Mouse (Mus musculus): Measurements from ENCODE around the gene Pla2g12a.

Pla2g12a gene

GRCm38 (mm10) chr3:129878405-129879021 is at the start of gene Pla2g12a:
Gene Pla2g12a, plus strand, starts transcription at chr3:129878606.
- DNase-seq (ENCODE audit: low read depth, low spot score) = peak; percentile 81

DNA sequence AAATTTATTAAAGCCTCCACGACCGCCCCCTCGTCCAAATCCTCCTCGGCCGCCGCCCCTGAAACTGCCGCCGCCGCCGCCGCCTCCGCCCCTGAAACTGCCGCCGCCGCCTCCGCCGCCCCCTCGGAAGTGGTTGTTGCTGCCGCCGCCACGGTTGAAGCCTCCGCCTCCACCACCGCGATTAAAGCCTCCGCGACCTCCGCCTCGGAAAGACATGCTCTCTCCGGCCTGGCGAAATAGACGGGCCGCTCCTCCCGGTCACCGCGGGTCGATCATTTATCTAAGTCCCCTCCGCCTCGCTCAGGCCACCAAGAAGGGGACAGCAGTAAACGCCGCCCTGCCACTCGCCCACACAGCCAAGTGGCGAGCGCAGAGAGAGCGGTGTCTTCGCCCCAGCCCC is 47.8 kb upstream of the Pla2g12a start:
- DNase-seq (ENCODE audit: low read depth, low spot score) = no peak

DNA sequence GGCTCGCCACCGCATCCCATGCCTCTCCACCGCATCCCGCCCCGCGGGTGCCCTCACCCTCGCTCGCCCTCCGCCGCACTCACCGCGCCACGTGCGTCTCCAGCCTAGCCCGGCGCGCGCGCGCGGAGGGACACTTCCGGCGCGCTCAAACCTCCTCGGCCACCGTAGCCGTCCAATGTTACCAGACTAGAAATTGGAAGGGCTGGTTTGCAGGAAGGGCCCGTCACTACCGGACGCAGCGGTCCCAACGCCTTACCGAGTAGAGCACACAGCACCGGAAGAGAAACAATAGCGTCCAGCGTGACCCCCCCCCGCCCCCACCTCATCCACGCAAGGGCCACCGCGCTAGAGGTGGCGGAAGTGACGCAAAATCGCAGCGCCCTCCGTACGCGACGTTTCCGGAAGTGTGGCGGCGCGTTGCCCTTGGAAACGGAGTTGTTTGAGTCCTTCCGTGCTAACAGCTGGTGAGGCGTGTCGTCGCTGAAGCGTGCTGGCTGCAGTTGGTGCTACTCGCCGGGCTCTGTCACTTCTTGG is 47.3 kb upstream of the Pla2g12a start, which contains the start of gene Gar1:
Gene Gar1 (minus strand): TSS at position 362 of the 534 bp plus-strand sequence.
- peak; percentile 96 for DNase-seq (ENCODE audit: low read depth, low spot score)

DNA sequence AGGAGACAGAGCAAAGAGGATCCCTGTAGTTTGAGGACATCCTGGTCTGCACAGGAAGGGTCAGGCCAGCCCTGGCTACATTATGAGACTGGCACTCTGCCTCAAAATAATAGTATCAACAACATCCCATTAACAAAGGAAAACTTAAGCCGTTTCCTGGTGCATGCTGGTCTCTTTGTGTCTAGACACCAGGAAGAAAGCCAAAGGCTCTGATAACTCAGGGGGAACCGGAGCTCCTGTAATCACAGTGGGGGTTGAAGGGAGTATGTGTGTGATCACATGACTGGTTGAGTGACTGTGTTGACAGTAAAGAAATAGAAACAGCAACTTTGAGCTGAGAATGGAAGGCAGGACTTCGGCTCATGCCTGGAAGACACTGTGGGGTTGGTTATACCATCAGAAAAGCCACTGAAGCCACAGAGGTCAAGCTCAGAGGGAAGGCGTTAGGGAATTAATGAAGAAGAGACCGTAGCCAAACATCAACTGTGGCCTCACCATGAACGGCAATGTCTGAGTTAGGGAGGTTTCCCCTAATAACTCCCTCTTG is 42.9 kb upstream of the Pla2g12a start, which contains the start of gene Cfi:
Gene Cfi (plus strand): TSS at position 497 of the 547 bp plus-strand sequence.
- no peak for DNase-seq (ENCODE audit: low read depth, low spot score)

DNA sequence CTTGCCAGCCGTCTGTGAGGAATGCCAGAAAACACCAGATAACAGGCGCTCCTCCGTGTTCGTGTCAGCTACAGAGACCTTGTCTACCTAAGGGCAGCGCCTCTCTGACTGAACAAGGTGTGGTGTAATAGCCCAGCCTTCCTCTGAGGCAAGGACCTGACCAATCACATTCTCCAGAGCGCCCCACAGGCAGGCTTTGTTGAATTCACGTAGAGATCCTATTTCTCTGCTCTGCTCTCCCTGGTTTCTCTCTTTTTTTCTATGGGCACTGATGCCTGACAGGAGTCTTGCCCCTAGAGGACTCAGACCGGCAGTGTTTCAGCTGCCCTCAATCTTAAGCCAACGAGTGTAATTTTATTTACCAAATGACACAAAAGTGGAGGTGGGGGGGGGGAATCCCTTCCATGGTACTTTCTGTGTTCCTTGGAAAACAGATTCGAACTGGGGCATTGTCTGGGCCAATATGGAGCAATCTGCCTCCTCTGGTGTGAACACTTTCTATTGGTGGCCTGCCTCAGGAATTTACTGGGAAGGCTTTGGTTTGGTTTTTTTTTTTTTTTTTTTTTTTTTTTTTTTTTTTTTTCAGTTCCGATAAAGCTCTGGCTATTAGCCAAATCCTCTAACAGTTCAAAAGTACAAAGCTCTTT is 42.2 kb upstream of the Pla2g12a start:
- no peak for DNase-seq (ENCODE audit: low read depth, low spot score)

GRCm38 (mm10) chr3:129836965-129837364 is 41.4 kb upstream of the Pla2g12a start:
- DNase-seq (ENCODE audit: low read depth, low spot score) = no peak

DNA sequence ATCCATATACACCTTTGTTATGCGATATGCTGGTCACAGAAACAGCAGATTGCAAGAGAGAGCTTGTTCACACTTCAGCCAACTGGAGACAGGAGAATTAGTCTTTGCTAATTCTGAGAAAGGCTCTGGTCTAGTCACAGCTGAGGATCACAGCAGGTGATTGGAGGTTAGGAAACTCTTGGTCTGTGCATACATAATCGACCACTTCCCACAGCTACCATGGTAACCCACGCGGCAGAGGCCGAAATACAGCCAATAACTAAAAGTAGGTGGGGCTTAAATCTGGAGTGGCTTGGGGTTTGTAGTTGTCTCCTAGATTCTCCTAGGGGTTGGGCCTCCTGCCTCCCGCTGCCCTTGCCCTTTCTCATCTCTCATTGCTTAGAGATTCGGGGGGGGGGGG is 40.4 kb upstream of the Pla2g12a start:
- DNase-seq (ENCODE audit: low read depth, low spot score) = no peak

DNA sequence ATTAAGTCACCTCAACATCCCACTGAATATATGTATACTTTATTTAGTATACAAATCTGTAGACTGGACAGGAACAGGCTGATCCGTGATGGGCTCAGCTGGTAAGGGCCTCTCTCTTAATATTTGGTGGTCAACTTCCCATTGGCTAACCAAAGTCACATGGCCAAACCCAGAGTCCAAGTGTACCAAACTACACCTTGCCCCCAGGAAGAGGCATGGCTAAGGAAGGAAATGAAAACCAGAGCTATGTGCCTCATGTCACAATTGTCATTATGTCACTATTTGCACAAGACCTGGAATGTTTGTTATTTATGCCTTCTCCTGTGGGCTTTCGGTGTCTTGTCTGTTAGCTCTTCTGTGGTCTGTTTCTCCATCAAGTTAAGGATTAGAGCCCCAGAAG is 32.5 kb upstream of the Pla2g12a start:
- no peak for DNase-seq (ENCODE audit: low read depth, low spot score)

GRCm38 (mm10) chr3:129846846-129847245 is 31.6 kb upstream of the Pla2g12a start:
- no peak for DNase-seq (ENCODE audit: low read depth, low spot score)

GRCm38 (mm10) chr3:129862592-129862991 is 15.8 kb upstream of the Pla2g12a start:
- DNase-seq (ENCODE audit: low read depth, low spot score) = no peak

GRCm38 (mm10) chr3:129863698-129864097 is 14.7 kb upstream of the Pla2g12a start:
- DNase-seq (ENCODE audit: low read depth, low spot score) = no peak

DNA sequence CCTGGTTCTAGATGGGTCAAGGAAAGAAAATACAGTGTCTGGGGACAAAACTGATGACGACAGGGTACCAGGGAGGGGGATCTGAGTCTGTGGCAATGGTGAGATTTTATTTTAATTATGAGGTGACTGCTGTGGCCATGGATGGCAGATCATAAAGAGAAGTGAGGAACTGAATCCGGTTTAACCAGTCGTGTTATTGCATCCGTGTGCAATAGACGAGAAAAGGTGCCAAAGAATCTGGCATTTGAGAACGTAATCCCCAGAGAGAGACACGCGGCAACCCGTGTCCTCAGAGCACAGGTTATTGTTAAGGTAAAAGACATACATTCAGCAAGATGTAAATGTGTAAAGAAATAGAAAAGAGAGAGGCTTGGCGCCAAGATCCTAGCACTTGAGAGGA is 1.1 kb upstream of the Pla2g12a start:
- no peak for DNase-seq (ENCODE audit: low read depth, low spot score)

DNA sequence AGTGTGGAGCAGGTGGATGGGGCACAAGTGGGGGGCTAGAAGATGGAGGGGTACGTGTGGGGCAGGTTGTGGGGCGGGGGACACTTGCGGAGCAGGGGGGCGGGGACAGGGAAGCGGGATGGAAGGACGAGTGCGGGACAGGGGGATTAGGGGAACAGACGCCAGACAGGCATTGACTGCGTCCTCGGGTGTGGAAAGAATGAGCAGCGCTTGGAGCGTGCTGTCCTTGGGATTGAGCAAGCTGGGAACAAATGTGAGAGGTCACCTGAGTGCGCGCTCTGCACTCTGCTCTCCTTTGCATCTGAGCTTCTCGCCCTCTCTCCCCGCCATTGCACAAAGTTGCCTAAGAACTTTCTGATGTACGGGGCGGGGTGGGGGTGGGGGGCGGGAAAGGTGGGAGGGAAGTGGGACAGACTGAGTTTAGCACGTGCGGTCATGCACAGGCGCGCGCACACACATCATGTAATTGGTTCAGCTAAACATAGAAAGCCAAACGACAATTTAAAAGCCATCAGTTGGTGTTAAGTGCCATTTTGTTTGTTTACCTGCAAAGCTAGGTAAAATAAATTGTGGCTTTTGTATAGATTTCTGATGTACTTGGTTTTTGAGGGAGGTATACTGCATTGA is 838 bp downstream of the Pla2g12a start:
- peak; percentile 34 for DNase-seq (ENCODE audit: low read depth, low spot score)

GRCm38 (mm10) chr3:129879913-129880312 is 1.5 kb downstream of the Pla2g12a start:
- no peak for DNase-seq (ENCODE audit: low read depth, low spot score)

- DNase-seq (ENCODE audit: low read depth, low spot score) = no peak
Measured at GRCm38 (mm10) chr3:129880925-129881593, 2.7 kb downstream of the Pla2g12a start.

GRCm38 (mm10) chr3:129885577-129885976 is 7.2 kb downstream of the Pla2g12a start:
- no peak for DNase-seq (ENCODE audit: low read depth, low spot score)

DNA sequence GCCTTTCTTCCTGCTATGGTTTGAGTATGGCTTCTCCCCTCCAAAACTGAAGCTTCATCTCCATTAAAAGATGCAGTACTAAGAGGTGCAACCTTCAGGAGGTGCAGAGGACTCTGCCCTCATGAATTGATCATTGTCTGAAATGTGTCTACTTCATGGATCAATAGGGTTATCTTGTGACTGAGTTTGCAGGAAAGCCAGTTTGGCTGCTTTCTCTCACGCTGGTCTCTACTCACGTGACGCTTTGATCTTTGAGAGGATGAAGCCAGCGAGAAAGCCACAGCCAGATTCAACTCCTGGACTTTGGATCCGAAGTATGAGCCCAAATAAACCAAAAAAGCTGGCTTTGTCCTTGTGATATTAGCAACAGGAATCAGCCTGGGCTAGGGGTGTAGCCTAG is 8.0 kb downstream of the Pla2g12a start:
- DNase-seq (ENCODE audit: low read depth, low spot score) = no peak

GRCm38 (mm10) chr3:129887779-129888517 is 9.5 kb downstream of the Pla2g12a start:
- no peak for DNase-seq (ENCODE audit: low read depth, low spot score)

GRCm38 (mm10) chr3:129892003-129892402 is 13.6 kb downstream of the Pla2g12a start:
- DNase-seq (ENCODE audit: low read depth, low spot score) = no peak

DNA sequence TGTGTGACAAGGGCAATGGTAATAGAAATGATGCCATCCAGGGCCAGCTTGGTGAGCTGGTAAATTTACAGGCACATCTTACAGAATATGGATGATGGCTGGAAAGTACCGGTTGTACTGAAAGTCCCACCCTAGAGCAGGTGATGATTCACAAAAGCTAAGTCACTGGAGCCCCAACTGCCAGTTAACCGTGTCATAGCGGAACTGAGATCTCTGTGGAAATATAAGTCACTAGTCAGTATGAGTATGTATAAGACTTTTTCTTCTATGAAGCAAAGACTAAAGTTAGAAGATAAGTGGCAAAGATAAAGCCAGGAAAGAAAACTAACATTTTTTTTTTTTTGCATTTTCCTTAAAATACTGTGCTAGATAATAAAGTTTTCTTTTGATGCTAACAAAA is 14.7 kb downstream of the Pla2g12a start:
- no peak for DNase-seq (ENCODE audit: low read depth, low spot score)

DNA sequence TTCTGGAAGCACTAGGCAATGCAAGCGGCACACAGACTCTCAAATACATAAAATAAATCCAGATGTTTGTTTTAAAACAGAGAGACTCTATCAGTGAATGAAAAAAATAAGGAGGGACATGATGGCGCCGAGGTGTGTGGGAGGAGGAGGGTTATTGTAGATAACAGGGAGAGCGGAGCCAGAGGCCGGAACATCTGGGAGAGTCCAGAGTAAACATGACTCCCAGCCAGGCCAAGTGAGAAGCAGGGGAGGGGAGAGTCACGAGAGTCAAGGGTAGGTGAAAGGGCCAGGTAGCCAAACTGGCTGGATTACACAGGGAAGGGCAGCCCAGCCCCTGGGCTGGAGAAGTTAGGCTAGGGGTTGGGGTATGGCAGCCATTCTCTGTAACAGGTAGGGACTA is 18.2 kb downstream of the Pla2g12a start:
- DNase-seq (ENCODE audit: low read depth, low spot score) = no peak

Measured in skeletal muscle tissue, adult 2 months (tissue).